Mouse (Mus musculus) left cerebral cortex, adult 11 months (tissue): ENCODE measurements around the gene Tbc1d10c.

ENCODE experiments used
- DNase-seq: peaks from one replicate; pipeline ENCODE4 v3.0.0; 2022; ENCODE audit warnings: low spot score

Gene Tbc1d10c

GRCm38 (mm10) chr19:4190831-4191334 is at the start of gene Tbc1d10c:
Gene Tbc1d10c (minus strand): TSS chr19:4191284.
- no peak for DNase-seq

- no peak for DNase-seq
Measured at GRCm38 (mm10) chr19:4240247-4240668, 49.2 kb upstream of the Tbc1d10c start.

GRCm38 (mm10) chr19:4234548-4234947 is 43.5 kb upstream of the Tbc1d10c start:
- no peak for DNase-seq

GRCm38 (mm10) chr19:4232651-4233050 is 41.6 kb upstream of the Tbc1d10c start:
- no peak for DNase-seq

GRCm38 (mm10) chr19:4232186-4232572 is 41.1 kb upstream of the Tbc1d10c start:
- DNase-seq, result no peak

- DNase-seq, result peak; percentile 97
Measured at GRCm38 (mm10) chr19:4231253-4232185, 40.4 kb upstream of the Tbc1d10c start, which contains the start of gene Pold4. Gene Pold4 (plus strand): TSS chr19:4231899.

GRCm38 (mm10) chr19:4230415-4230814 is 39.3 kb upstream of the Tbc1d10c start:
- no peak for DNase-seq

- no peak for DNase-seq
Measured at GRCm38 (mm10) chr19:4229451-4230076, 38.5 kb upstream of the Tbc1d10c start.

GRCm38 (mm10) chr19:4228891-4229290 is 37.8 kb upstream of the Tbc1d10c start:
- DNase-seq, result no peak

GRCm38 (mm10) chr19:4227894-4228678 is 37.0 kb upstream of the Tbc1d10c start:
- DNase-seq, result no peak

- DNase-seq, result no peak
Measured at GRCm38 (mm10) chr19:4227446-4227845, 36.4 kb upstream of the Tbc1d10c start.

GRCm38 (mm10) chr19:4226779-4227178 is 35.7 kb upstream of the Tbc1d10c start:
- no peak for DNase-seq

- DNase-seq, result no peak
Measured at GRCm38 (mm10) chr19:4222165-4222564, 31.1 kb upstream of the Tbc1d10c start.

- DNase-seq, result no peak
Measured at GRCm38 (mm10) chr19:4220957-4221743, 30.1 kb upstream of the Tbc1d10c start.

GRCm38 (mm10) chr19:4220416-4220815 is 29.3 kb upstream of the Tbc1d10c start:
- DNase-seq, result no peak

- DNase-seq, result no peak
Measured at GRCm38 (mm10) chr19:4219943-4220342, 28.9 kb upstream of the Tbc1d10c start.

GRCm38 (mm10) chr19:4218784-4219183 is 27.7 kb upstream of the Tbc1d10c start:
- no peak for DNase-seq

GRCm38 (mm10) chr19:4218293-4218692 is 27.2 kb upstream of the Tbc1d10c start:
- DNase-seq, result no peak

GRCm38 (mm10) chr19:4217855-4218254 is 26.8 kb upstream of the Tbc1d10c start:
- DNase-seq, result no peak

- no peak for DNase-seq
Measured at GRCm38 (mm10) chr19:4217140-4217539, 26.1 kb upstream of the Tbc1d10c start.

GRCm38 (mm10) chr19:4216041-4216685 is 25.1 kb upstream of the Tbc1d10c start:
- no peak for DNase-seq
